Mouse (Mus musculus) gastrocnemius, postnatal 36 days (tissue): ENCODE data around the gene Kif26b. TPM values are rescaled to one million over a fixed set of nuclear protein-coding genes. Genes with fewer than 3 reads are reported as not detected.

Experiments used
- DNase-seq, 2 experiments: peaks; one replicate each; pipeline ENCODE4 v3.0.0; 2022
- intact Hi-C: fragments of 180-260 bp; cut with DNase I; formaldehyde crosslinking; loops from one replicate; pipeline ENCODE4 v1.15.1; 2025
- total RNA-seq, 2 experiments: library from RNA; stranded (reverse); gene quantifications; 2 replicates each; pipeline ENCODE4 v1.2.3; 2021

Kif26b gene
- total RNA-seq, 2 experiments from 2014 or later = 1.7 to 2.8 TPM

DNA sequence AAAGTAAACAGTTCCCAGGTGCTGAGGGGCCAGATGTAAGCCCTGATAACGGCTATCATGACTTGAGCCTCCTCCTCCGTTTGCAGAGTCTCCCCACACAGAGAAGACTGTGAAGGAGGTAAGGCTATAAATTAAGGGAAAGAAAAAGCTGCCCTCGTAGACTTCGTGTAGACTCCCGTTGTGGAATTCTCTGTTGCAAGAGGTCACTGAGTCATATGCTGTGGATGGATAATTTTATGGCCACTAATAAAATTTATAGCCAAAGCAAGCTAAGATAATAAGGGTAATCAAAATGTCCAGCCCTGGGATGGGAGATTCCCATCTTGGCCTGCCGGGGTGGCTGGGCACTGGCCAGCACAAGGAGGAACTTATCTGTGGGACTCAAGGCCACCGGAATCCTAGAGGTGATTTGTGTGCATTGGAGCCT, 179.0 kb downstream of the Kif26b start:
- no peak for DNase-seq
- intact Hi-C loops = no loop called here

DNA sequence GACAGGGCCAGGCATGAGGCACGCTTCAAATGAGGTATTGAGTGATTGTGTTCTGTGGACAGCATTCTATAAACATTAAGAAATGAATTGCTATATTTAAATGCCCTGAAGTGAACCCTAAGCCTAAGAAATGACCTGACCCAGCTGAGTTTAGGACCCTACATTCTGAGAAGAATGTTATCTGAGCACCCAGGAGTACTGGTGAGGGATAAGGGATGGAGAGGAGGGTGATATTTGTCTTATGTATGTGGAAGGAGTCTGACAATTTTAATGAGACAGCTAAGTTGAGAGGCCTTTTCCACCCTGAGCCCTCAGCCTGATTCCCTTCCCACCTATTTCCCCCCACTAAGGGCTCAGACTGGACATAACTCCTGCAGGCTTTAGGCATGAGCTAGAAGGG, 179.4 kb downstream of the Kif26b start:
- intact Hi-C loops = no loop called here
- no peak for DNase-seq

DNA sequence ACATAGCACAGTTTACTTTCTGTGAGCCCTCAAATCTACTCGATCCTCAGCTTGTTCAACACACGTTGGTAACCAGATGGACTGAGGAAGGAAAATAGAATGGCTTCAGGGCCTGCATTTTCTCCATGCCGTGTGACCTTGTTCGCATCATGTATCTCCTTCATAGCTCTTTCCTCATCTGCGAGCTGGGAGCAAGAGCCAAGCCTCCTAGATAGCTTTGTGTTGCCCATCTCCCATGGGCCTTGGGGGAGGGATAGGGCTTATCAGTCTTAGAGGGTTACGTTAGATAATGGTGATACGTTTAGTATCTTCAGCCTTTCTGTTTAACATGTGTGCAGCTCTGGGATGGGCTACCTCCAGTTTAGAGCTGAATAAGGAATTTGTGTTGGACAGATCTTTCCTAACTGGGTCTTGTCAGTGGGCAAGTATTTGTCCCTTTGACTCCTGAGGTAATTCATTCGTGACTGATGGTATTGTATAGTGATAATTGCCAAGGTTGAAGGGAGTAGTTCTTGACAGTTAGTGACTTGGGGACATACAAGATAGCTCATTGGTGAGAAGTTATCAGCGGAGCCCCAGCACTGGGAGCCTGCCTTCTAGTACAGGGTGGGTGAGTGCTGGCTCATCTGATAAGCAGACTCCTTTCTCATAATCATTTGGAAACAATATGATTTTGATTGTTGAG, 183.4 kb downstream of the Kif26b start:
- no peak for DNase-seq
- intact Hi-C loops = no loop called here

DNA sequence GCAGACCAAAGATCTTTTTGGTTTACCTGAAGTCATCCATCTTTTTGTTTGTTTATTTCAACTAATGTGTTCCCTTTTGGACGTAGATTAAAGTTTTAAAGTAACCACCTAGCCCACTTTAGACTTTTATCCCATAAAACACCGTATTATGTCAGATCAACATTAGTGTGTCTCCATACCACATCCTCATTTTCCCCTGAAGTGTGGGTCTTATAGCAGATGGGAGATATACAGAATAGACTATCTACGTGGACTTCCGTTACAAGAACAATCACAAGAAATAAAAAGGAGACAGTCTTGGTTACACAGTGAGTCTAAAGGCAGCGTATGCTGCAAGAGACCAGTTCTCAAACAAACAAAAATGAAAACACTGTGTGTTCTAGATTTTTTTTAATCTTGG, 185.3 kb downstream of the Kif26b start:
- intact Hi-C loops = no loop called here
- DNase-seq = no peak

DNA sequence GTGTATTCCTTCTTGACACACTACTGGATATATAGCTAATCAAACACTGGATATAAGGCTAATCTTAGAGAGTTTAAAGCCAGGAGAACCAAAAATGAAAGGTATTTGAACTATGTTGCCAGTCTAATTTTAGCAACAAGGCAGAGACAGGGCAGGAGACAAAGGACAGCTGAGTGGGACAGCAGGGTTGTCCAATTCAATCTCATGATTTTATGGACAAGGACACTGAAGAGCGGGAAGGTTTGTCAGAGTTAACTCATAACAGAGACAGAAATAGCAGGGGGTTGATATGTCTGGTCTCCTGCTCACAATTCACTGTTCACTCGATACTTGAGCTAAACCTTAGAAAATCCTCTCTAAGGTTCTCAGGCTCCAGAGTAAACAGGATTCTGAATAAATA, 187.5 kb downstream of the Kif26b start:
- DNase-seq = no peak

DNA sequence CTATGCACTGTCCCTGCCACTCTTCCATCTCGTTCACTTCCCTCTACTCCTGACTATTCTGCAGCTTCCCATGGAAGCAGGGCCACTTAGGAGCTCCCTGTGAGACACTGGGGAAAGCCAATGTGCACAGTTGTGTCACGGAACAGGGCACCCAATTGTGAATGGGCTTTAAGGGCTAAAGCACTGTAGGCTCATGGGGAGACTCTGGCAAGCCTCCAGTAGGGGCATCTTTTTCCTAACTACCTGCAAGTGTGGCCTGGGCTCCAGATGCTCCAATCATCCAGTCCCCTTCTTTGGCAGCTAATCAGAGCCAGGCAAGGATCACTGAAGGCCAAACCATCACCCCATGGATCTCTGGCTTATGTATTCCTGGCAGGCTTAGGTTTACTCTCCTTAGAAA, 191.9 kb downstream of the Kif26b start:
- intact Hi-C loops = no loop called here
- no peak for DNase-seq

More for the DNA sequence above, 187.5 kb downstream of the Kif26b start:
- intact Hi-C loops = no loop called here

DNA sequence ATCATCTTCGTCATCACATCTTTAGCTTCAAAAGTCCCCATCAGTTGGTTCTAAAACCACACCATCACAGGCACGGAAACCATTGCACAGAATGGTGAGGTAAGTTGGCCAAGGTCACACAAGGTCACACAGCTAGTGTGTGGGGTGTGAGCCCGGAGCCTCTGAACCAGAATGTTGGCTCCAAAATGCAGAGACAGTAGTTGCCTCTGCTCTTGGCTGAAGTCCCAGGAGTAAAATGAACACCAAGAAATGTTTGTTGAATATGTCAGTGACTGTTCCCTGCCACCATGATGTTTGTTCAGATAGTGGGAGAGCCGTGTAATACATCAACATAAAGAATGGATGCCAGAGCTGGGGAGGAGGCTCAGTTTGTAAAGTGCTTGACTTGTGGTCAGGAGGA, 193.9 kb downstream of the Kif26b start:
- intact Hi-C loops = no loop called here
- no peak for DNase-seq

DNA sequence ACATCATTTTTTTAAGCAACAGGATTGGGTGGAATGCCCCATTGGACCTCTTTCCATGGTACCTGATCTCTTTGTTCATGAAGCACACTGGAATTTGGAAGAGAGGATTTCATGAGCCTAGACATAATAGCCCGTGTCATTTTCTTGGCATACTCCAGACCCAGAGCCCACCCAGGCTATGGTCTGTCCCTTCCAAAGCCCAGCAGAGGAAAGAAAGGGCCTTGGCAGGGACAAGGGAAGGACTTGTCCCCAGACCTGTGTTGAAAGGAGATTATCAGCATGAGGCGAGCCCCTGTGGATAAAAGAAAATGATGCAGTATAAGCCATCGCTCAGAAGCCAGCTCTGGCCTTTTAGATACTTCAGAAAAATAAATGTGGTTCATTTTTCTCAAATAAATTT, 196.6 kb downstream of the Kif26b start:
- intact Hi-C loops = no loop called here
- no peak for DNase-seq

DNA sequence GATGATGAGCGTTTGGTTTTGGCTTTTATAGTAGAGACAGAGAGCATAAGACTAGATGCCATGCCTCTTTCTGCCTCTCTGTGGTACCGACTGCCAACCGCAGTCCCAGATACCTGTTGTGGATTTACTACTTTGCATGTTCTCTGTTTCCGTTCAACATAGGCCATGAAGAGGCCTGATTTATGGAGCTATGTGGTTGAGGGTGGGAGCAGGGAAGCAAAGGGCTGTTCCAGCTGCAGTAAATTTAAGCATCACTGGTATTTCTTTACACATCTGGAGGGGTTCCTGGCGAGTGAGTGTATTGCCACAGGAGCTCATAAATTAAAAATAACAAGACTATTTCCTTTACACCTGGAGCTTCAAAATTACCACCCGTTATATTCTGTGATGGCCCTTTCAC, 199.3 kb downstream of the Kif26b start:
- intact Hi-C loops = no loop called here
- no peak for DNase-seq

DNA sequence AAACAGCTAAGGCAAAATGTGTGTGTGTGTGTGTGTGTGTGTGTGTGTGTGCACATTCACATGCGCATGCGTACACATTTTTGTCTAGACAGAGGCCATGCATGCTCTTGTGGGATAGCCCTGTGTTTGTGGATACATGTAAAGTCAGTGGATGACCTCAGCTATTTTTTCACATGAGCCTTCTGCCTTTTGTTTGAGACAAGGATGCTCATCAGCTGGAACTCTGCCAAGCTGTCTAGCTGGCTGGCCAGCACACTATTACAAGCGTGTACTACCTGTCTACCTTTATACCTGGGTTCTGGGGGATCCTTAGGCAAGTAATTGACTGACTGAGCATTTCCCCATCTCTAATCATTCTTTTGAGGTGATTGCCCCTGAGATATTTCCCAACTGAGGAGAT, 201.3 kb downstream of the Kif26b start:
- intact Hi-C loops = no loop called here
- no peak for DNase-seq

DNA sequence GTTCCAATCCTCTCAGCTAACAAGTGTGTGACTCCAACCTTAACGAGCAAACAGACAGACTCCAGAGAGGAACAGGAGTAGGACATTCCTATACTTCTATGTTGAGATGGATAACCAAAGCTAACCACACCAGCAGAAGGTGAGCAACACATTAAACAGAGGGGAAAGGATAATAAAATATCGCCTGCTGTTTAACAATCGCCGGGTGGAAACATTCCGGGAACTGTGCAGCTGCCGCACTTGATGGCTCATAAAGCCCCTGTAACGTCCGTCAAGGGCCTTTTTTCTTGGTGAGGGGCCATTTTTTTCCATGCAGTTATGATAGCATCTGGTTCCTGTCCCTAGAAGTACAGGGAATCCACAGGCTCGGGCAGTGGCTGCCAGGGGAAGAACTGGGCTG, 204.1 kb downstream of the Kif26b start:
- no peak for DNase-seq
- intact Hi-C loops = no loop called here

DNA sequence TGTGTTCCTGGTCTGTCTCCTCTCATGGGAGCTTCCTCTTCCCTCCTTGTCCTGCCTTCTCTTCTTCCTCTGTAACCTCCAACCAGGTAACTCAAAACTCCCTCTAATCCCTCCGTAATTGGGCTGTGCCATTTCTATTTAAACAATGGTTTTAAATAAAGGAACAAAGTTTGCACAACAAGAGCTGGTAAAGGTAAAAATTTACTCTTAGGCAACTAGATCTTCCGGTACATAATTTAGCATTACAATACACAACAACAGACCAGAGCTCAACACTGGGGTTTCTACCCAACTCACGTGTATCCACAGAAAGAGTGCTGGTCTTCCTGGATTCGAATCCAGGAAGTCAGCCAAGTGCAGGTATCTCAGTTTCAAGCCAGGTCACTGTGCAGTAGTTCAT, 205.7 kb downstream of the Kif26b start:
- DNase-seq = no peak
- intact Hi-C loops = no loop called here

DNA sequence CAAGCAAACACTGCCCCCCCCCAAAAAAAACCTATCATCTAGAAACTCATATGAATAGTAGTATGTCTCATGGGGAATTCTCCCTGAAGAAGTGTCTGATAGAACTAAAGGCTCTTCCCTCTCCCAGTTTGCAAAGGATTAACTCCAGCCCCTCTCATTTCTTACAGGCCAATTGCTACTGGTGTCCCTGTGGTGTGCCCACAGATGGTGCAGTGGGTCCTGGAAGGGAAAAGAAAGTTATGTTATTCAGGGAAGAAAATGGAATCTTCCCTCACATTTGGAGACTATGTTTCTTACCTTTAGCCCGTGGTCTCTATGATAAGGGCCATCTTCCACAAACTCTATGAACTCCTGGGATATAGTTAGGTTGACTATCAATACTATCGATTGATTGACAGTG, 208.0 kb downstream of the Kif26b start:
- intact Hi-C loops = no loop called here

DNA sequence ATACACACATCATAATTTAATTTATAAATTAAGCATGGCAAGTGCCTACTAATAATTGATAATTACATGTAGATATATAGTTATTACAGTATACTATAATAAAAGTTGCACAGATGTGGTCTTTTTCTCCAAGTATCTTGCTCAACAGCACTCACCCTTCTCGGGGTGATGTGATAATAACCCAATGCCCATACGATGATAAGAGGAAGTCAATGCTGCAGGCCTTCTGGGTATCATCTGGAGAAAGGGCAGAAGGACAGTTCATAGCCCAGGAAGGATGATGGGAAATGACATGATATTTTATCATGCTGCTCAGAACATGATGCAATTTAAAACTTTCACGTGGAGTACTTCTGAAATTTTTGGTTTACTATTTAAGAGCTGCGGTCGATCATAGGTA, 214.9 kb downstream of the Kif26b start:
- DNase-seq = no peak
- intact Hi-C loops = no loop called here

More for the DNA sequence above, 208.0 kb downstream of the Kif26b start:
- no peak for DNase-seq

DNA sequence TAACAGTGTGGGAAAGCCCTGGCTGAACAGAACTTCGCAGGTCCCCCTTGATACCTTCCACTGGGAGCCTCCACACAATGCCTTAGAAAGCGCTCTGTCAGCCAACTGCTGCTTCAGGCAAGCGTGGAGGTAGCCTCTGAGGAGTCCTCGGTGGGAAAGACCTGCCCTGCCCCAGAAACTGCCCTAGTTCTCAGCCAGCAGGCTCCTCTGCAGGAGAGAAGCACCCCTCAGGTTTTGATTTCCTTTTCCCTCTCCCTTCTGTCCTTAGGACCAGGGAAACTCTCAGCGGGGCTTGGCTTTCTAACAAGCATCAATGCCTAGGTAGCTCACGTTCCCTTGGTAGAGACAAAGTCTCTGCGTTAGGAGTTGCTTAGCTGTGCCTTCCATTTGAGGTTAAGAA, 215.6 kb downstream of the Kif26b start:
- intact Hi-C loops = no loop called here

DNA sequence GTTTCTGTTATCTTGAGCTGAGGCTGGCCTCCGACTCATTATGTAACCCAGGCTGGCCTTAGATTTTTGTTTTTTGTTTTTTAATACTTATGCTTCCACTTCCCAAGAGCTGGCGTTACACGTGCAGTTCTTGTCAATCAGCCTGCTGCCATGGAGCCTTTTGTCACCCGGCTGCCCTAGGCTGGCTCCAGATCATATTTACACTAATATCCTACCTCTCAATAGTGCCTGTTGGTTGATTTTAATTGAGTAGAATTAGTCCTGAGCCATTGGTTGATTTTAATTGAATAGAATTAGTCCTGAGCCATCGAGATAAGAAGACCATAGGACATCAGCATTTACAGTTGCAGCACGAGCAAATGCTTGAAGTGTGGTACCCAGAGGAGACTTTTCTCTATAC, 216.0 kb downstream of the Kif26b start:
- intact Hi-C loops = no loop called here
- DNase-seq = no peak

More for the DNA sequence above, 215.6 kb downstream of the Kif26b start:
- DNase-seq = no peak

DNA sequence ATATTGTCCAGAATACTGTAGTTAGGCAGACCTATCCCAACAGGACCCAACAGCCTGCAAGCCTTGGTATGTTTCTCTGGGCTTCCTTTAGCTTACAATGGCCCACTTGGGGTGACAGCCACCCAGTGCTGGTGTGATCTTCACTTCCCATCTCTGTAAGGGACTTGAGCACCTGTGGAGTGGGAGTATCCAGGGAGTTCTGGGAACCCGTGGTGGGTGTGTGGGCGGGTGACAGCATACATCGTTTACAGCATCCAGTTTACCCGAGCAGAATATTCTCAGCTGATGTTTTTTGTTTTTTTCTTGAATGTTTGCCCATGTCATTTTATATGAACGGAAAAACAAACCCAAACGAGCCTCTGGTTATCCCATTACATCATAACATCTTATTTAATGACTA, 216.5 kb downstream of the Kif26b start:
- intact Hi-C loops = no loop called here
- DNase-seq = no peak

DNA sequence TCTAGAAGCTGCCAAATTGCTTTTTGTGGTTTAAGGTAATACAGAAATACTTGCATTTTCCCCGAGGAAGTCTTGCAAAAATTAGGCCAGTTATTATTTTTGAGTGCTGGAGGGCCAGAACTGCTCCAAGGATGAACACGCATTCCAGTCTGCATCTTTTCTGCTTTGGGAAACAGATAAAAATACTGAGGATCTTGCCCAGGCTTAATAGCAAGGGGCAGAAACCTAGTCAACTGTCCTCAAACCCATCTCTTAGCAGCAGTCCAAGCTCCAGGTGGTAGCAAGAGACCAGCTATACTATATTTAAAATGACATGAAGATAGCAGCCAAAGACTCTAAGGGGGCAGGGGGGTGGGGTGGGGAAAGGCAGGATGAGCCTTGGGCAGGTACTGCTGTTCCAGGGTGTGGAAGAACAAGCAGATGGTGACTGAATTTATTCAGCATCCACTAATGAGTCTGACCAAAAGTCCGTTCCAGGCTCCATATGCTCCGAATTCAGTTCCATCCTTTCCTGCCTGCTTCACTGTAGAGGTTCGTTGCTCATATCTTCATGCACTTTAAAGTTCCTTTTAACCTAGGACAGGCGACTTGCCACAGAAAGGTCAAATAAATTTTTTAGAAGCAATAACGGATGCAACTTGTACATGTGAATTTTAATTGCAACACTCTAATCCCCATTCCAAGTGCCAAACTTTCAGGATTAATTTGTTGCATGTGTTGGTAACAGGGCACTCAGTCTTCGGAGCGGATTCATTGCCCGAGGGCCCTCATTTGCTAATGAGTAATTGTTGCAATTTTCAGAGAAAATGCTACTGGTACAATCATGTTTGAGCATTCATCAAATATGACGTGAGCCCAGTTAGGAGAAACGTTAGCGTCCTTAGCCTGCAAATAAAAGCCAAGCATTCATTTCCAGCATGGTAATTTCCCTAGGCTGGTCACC, 218.6 kb downstream of the Kif26b start:
- intact Hi-C loops = no loop called here
- no peak for DNase-seq

DNA sequence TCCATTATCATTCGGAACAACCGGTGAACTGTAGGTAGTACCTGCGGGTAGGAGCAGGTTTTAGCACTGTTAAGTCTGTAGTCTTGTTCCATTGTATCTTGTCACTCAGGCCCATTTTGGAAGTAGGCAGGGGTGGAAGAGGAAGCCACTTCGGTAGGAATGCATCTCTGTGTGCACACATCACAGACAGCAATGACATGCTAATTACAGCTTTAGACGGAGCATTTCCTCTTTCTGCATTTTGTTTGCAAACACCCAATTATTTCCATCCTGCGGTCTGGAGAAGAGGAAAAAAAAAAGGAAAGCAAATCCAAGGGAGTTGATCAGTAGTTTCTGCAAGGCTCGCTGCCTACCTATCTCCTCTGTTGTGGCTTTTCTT, 219.3 kb downstream of the Kif26b start:
- intact Hi-C loops = no loop called here
- no peak for DNase-seq

DNA sequence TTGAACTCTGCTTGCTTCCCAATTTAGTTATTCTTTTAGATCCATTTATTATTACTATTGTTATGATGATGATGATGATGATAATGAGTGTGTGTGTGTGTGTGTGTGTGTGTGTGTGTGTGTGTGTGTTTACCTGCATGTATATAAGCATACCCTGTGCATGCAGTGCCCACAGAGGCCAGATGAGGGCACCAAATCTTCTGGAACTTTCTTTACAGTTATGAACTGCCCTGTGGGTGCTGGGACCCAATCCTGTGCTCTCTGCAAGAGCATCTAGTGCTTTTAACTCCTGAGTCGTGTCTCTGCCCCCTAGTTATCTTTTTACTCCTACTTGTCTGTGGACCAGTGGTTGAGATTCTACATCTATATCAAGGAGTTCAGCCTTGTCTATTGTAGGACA, 219.7 kb downstream of the Kif26b start:
- intact Hi-C loops = no loop called here
- no peak for DNase-seq

DNA sequence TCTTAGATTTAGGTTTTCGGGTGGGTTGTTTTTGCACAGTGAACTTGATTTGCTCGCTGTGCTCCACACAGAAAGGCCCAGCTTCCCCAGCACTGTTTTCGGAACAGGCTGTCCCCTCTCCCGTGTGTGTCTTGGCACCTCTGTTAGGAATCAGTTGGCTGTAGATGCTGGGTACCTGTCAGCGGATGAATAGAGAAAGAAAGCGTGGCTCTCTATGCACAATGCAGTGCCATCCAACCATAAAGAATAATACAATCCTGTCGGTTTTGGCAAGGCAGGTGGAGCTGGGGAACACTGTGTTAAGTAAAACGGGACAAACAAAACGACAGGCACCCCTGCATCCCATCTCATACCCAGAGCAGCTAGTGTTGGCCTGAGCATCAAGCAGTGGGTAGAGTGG, 220.9 kb downstream of the Kif26b start:
- DNase-seq = no peak
- intact Hi-C loops = no loop called here

DNA sequence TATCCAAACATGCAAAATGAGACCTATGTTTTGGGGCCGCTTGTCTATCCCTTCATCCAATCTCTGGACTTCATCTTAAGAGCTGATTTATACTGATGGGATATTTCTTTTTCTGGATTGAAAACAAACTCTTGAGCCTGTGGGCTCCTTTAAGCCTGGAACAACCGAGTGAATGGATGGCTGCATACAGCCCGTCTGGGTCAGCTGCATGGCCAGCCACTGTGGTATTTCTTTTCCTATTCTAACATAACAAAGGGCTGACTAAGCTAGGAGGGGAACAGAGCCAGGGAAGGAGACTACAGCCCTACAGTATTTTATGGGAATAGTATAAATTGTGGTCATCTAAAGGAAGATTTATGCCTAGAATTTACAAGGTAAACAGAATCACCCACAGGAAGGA, 229.5 kb downstream of the Kif26b start:
- intact Hi-C loops = no loop called here
- DNase-seq = no peak
